Mouse (Mus musculus) myocyte (in vitro differentiated cells): ENCODE results near the gene Klhdc4. TPM values are rescaled to one million over a fixed set of nuclear protein-coding genes. Genes with fewer than 3 reads are reported as not detected.

Experiments
- H3K27me3 ChIP-seq: one replicate; pipeline ENCODE4 v1.6.1; 2011; ENCODE audit not compliant: control insufficient read depth, insufficient read depth, insufficient read length
- H3K36me3 ChIP-seq: one replicate; pipeline ENCODE4 v1.6.1; 2011; ENCODE audit not compliant: control insufficient read depth, insufficient read depth
- H3K4me2 ChIP-seq: one replicate; pipeline ENCODE4 v1.6.1; 2011; ENCODE audit warnings: low read depth, control low read depth
- H3K4me3 ChIP-seq: one replicate; pipeline ENCODE4 v1.5.1; 2011; ENCODE audit warnings: mild to moderate bottlenecking, control low read depth, moderate library complexity
- H3K79me2 ChIP-seq: one replicate; pipeline ENCODE4 v1.6.1; 2011; ENCODE audit not compliant: control insufficient read depth, insufficient read depth
- H3ac ChIP-seq: one replicate; pipeline ENCODE4 v1.6.1; 2011; ENCODE audit not compliant: control insufficient read depth, insufficient read length
- CEBPB ChIP-seq: IDR thresholded peaks from 2 replicates; pipeline ENCODE4 v1.6.1; 2011; ENCODE audit warnings: mild to moderate bottlenecking, moderate library complexity; ENCODE audit not compliant: poor library complexity, insufficient read depth, severe bottlenecking
- E2F4 ChIP-seq: IDR thresholded peaks from one replicate; pipeline ENCODE4 v1.6.1; 2011; ENCODE audit warnings: mild to moderate bottlenecking, control low read depth, moderate library complexity; ENCODE audit not compliant: insufficient read depth
- MAX ChIP-seq: IDR thresholded peaks from one replicate; pipeline ENCODE4 v1.6.1; 2011; ENCODE audit warnings: low read depth, mild to moderate bottlenecking, control low read depth
- MYOD1 ChIP-seq, 3 experiments: IDR thresholded peaks; one replicate each; pipeline ENCODE4 v1.6.1; 2011; ENCODE audit warnings: control low read depth in 2 of 3, low read depth in 2 of 3, mild to moderate bottlenecking in 2 of 3, moderate library complexity in 1 of 3; ENCODE audit not compliant: insufficient read length in 2 of 3, control insufficient read depth in 1 of 3
- MYOG ChIP-seq, 3 experiments: IDR thresholded peaks; one replicate each; pipeline ENCODE4 v1.6.1; 2011; ENCODE audit warnings: control low read depth in 2 of 3, low read depth in 2 of 3, mild to moderate bottlenecking in 2 of 3; ENCODE audit not compliant: insufficient read length in 2 of 3, control insufficient read depth in 1 of 3, insufficient read depth in 1 of 3
- POLR2A ChIP-seq: IDR thresholded peaks from one replicate; pipeline ENCODE4 v1.6.1; 2011; ENCODE audit warnings: low read depth, mild to moderate bottlenecking, control low read depth, moderate library complexity; ENCODE audit not compliant: insufficient read length
- POLR2AphosphoS2 ChIP-seq: IDR thresholded peaks from one replicate; pipeline ENCODE4 v1.6.1; 2011; ENCODE audit warnings: low read depth, control low read depth; ENCODE audit not compliant: insufficient read length
- REST ChIP-seq: IDR thresholded peaks from one replicate; pipeline ENCODE4 v1.6.1; 2011; ENCODE audit warnings: mild to moderate bottlenecking, control low read depth, moderate library complexity; ENCODE audit not compliant: insufficient read depth, insufficient read length
- SRF ChIP-seq: IDR thresholded peaks from one replicate; pipeline ENCODE4 v1.6.1; 2011; ENCODE audit warnings: low read depth; ENCODE audit not compliant: control insufficient read depth, insufficient read length
- TCF12 ChIP-seq: IDR thresholded peaks from one replicate; pipeline ENCODE4 v1.6.1; 2011; ENCODE audit warnings: mild to moderate bottlenecking, control low read depth; ENCODE audit not compliant: poor library complexity, insufficient read depth, severe bottlenecking
- TCF3 ChIP-seq: IDR thresholded peaks from one replicate; pipeline ENCODE4 v1.6.1; 2011; ENCODE audit warnings: low read depth, control low read depth; ENCODE audit not compliant: insufficient read length
- USF1 ChIP-seq: IDR thresholded peaks from one replicate; pipeline ENCODE4 v1.6.1; 2011; ENCODE audit warnings: low read depth, mild to moderate bottlenecking, control low read depth, moderate library complexity
- polyA plus RNA-seq: library from polyadenylated mRNA; unstranded; fragments of >200 nt; fragmentation: generic; extraction: Trizol; gene quantifications from one replicate; pipeline ENCODE4 v1.2.1, GENCODE M21; 2012; ENCODE audit warnings: missing spikeins

Gene Klhdc4
- polyA plus RNA-seq, 1 experiment: 31.4 TPM

DNA sequence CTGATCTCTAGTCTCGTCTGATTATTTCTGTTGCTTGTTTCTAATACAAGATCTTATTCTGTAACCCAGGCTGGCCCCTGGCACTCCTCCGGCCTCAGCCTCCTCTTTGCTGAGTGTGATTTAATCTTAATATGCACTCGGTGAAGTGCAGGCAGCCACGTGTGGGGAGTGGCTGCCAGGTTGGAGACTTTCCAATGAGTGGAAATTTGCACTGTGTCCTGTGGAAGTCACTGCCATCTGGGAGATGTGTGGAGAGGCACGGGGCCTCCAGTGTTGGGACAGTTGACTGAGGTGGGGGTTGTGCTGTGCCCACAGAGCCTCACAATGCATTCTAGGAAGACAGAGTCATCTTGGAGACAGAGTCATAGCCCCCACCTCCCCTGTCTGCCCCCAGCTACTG lies 46.9 kb downstream of the Klhdc4 start:
- peaks cover 62% of the 10 kb centered on the region for H3K27me3 ChIP-seq
- H3K36me3 ChIP-seq: no peaks in the 10 kb centered on the region
- H3K79me2 ChIP-seq: no peaks in the 10 kb centered on the region
- TF ChIP-seq E2F4 (no peak), CEBPB (no peak), SRF (no peak), REST (no peak), MYOD1 (IDR thresholded peaks at IDR 0.05; ENCODE audit: control insufficient read depth in 1 of 3, insufficient read length in 2 of 3, low read depth in 2 of 3) (no peak), TCF3 (no peak), POLR2AphosphoS2 (no peak), MAX (no peak), POLR2A (no peak), USF1 (no peak), MYOG (IDR thresholded peaks at IDR 0.05; ENCODE audit: control insufficient read depth in 1 of 3, insufficient read depth in 1 of 3, insufficient read length in 2 of 3, low read depth in 2 of 3) (no peak)
- no peak overlapping the region for H3K4me2 ChIP-seq
- H3K4me3 ChIP-seq: no peak overlapping the region
- H3ac ChIP-seq: no peak overlapping the region

DNA sequence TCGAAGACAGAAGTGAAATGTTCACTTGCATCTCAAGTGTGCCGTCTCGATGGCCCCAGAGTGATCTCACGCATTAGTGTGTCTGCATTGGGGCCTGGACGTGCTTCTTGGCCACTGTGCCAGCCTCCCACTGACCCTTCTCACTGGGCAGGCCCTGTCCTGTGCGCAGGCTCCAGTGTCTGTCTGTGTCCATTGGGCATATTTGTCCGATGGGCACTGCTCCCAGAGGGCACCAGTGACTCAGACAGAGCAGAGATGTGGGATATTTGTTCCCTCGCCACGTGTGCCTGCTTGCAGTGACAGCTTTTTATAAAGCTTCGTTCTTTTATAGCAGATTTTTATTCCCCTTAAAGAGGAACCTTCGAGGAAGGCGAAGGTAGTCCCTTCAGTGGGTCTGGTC lies 55.5 kb downstream of the Klhdc4 start:
- Histone ChIP-seq H3K27me3 (peaks cover 75% of the 10 kb centered on the region), H3K4me2 (no peak overlapping the region), H3K79me2 (no peaks in the 10 kb centered on the region), H3ac (no peak overlapping the region), H3K36me3 (no peaks in the 10 kb centered on the region), H3K4me3 (no peak overlapping the region)
- TF ChIP-seq POLR2A (no peak), REST (no peak), TCF12 (no peak), CEBPB (no peak), MYOD1 (IDR thresholded peaks at IDR 0.05; ENCODE audit: control insufficient read depth in 1 of 3, insufficient read length in 2 of 3, low read depth in 2 of 3) (no peak), SRF (no peak), USF1 (no peak), POLR2AphosphoS2 (no peak), MYOG (IDR thresholded peaks at IDR 0.05; ENCODE audit: control insufficient read depth in 1 of 3, insufficient read depth in 1 of 3, insufficient read length in 2 of 3, low read depth in 2 of 3) (no peak), MAX (no peak), TCF3 (no peak), E2F4 (no peak)

GRCm38 (mm10) chr8:121770845-121771752 lies 58.3 kb downstream of the Klhdc4 start:
- Histone ChIP-seq H3K4me2 (no peak overlapping the region), H3K27me3 (peaks cover 78% of the 10 kb centered on the region), H3K36me3 (no peaks in the 10 kb centered on the region), H3K4me3 (no peak overlapping the region), H3K79me2 (no peaks in the 10 kb centered on the region), H3ac (no peak overlapping the region)
- TF ChIP-seq USF1: no peak
- no peak for TF ChIP-seq POLR2AphosphoS2
- TF ChIP-seq E2F4: no peak
- TF ChIP-seq CEBPB: no peak
- no peak for TF ChIP-seq MYOG (IDR thresholded peaks at IDR 0.05; ENCODE audit: control insufficient read depth in 1 of 3, insufficient read depth in 1 of 3, insufficient read length in 2 of 3, low read depth in 2 of 3)
- no peak for TF ChIP-seq TCF12
- no peak for TF ChIP-seq REST
- no peak for TF ChIP-seq MAX
- TF ChIP-seq SRF: no peak
- TF ChIP-seq TCF3: no peak
- TF ChIP-seq MYOD1 (IDR thresholded peaks at IDR 0.05; ENCODE audit: control insufficient read depth in 1 of 3, insufficient read length in 2 of 3, low read depth in 2 of 3): no peak
- TF ChIP-seq POLR2A: no peak

GRCm38 (mm10) chr8:121769621-121770020 lies 59.7 kb downstream of the Klhdc4 start:
- Histone ChIP-seq H3K36me3 (no peaks in the 10 kb centered on the region), H3K27me3 (peaks cover 77% of the 10 kb centered on the region), H3K79me2 (no peaks in the 10 kb centered on the region), H3K4me2 (no peak overlapping the region), H3ac (no peak overlapping the region), H3K4me3 (no peak overlapping the region)
- TF ChIP-seq E2F4: no peak
- no peak for TF ChIP-seq MAX
- no peak for TF ChIP-seq SRF
- no peak for TF ChIP-seq MYOD1 (IDR thresholded peaks at IDR 0.05; ENCODE audit: control insufficient read depth in 1 of 3, insufficient read length in 2 of 3, low read depth in 2 of 3)
- no peak for TF ChIP-seq TCF12
- no peak for TF ChIP-seq CEBPB
- no peak for TF ChIP-seq POLR2AphosphoS2
- TF ChIP-seq REST: no peak
- no peak for TF ChIP-seq MYOG (IDR thresholded peaks at IDR 0.05; ENCODE audit: control insufficient read depth in 1 of 3, insufficient read depth in 1 of 3, insufficient read length in 2 of 3, low read depth in 2 of 3)
- no peak for TF ChIP-seq POLR2A
- TF ChIP-seq USF1: no peak
- no peak for TF ChIP-seq TCF3
